Mouse (Mus musculus) brain, embryonic 18.5 days (tissue): Measurements from ENCODE around the gene Pde1a.

Source experiments
- DNase-seq: peaks from one replicate; pipeline ENCODE4 v3.0.0-alpha.2; 2012; ENCODE audit warnings: low read depth, low spot score

Pde1a gene

DNA sequence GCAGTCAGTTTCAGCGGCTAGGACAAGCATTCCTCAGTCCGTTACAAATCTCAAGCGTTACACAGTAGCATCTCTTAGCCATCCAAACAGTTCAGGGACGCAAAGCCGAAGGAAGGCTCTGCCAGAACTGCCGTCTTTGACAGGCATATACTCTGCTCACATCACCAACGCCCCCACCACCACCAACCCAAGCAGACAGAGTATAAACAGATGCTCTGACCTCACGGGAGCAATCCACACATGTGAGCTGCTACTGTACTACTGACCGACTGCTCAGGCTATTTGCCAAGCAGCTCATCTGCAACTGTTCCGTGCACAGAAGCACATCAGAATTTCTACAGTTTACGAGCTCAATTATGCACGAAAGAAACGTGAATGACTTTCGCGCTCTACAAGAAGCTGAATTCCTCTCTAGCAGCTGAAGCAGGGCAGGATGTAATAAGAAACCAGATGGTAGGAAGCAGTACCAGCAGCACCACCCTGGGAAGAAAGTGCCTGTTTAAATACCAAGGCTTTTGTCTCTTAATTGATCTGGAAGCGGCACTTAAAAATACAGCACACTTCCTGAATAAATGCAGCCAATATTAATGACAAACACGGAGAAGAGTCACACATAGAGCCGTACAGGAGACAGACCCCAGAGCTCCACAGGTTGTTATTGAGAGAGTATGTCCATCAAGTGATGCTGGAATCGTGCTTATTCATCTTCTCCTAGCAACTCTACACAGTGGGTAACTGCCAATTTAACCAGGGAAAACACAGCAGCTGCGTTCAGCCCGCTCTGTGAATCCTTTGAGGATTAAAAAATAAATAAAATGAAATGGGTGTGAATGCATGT lies at the start of gene Pde1a:
Gene Pde1a (minus strand): TSS at position 598 of the 838 bp plus-strand sequence.
- peak; percentile 49 for DNase-seq

DNA sequence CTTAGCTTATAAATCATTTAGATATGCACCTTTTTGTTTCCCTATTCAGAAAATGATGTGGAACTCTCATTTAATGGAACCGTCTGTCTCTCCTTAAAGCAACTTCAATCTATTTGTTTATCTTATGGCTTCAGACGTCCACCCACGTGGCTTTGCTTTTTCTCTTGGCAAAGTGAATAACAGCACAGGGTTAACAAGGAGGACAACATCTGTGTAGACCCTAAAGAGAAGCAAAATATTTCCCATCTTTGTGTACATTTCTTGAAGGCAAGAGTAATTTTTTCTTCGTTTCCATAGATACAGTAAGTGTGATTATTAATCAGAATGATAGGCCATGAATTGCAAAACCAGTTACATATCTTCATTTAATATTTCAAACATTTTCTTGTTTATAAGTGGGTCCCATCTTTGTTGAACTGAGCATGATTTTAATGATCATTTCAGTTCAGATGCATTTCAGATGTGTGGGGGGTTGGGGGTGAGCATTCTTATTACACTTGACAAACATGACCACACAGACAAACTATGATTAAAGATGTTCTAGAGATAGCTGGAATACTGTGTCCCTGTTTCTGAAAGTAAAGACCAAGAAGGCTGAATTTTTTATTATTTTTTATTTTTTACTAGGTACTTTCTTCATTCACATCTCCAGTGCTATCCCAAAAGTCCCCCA lies 49.5 kb upstream of the Pde1a start:
- DNase-seq, result no peak

DNA sequence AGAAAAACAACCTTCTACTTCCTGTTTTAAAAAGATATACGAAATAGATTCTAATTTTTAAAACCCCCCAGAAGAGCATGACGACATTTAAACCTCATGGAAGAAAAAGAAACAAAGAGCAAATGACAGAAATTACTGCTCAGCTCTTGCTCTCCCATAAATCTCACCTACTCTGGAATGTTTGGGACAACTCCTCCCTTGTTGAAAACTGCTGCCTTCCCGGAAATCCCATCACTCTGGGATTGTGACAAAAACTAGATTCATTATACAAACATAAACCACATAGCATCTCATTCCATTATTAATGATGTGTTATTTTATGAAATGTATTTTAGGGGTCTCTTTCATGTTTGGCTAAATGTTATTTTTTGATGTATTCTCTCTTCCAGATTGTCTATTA lies 48.9 kb upstream of the Pde1a start:
- no peak for DNase-seq

DNA sequence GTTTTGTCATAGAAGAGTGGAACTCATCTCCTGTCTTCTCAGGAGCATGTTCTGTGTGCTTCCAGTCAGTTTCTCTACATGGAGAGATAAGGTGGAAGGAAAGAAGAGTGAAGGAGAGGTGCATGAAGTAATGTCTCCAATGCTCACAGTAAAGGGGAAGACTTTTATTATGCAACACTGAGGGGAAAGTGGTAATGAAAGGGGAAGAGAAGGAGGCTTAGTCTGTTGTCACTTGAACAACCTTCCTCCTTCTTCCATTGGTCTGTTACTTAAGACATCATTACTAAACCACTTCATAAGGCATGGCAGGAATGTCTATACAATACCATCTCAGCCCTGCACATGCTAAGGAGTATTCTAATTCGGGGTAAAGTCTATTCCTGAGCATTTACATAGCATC lies 38.8 kb upstream of the Pde1a start:
- no peak for DNase-seq

DNA sequence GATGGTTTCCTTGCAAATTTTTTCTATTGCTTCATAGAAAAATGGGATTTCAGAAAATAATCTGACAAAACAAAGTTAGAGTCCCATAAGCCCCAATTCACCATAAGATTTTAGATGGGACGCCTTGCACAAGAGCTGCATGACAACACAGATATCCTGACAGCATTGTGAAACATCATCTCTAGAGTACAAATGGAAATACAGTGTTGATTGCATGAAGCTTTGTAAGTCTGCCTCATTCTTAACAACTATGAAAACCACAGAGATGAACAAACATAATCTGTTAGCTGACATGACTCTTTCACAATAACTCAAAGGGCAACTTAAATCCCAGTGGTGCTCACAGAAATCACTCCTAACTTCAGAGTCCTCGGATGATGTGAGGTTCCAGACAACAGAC lies 29.5 kb upstream of the Pde1a start:
- no peak for DNase-seq

DNA sequence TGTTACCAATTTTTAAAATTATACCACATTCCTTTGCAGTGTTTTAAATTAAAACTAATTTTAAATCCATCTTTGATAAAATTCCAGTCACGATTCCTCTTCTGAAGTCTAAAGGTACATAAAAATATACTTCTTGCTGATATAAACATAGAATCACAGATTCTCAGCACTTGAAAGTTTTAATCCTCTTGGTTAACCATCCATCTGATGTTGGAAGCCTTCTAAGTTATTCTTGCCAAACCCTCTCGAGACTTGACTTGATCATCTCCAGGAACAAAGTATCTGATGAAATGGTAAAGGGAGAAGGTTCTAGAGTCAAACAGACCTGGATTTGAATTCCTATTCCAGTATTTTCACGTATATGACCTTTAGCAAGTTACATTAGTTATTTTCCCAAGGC lies 28.9 kb upstream of the Pde1a start:
- no peak for DNase-seq

DNA sequence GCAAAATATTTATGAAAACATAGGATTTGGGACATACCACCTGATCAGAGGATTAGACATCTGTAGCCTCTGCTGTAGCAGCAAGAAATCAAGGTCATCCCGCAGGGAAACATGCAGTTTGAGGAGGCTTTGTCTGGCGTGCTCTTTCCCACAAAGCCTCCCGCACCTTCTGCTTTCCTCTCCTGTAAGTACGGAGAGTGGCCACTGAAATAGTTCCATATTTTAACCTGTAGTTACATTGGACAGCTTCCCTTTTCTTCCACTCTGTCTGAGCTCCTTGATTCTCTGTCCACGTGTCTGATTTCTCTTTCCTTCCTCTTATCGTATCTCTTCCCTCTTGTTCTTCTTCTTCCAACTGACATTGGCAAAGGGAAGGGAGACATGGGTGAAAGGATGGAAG lies 20.8 kb upstream of the Pde1a start:
- no peak for DNase-seq

DNA sequence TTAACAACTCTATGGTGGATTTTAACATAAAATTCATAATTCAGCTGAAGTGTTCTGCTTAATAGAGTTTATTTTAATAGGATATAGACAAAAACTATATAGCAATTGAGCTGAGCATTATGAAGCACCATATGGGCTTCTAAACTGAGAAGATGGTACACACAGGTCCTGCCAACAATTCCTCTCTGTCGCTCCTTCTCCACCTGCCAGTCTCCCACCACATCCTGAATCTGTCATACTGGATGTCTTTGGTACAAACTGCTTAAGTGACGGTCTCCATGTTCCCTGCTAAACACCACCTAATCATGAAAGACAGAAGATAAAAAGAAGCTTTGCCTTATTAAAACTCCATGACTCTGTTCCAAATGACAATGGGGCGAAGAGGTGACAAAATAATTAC lies 20.1 kb upstream of the Pde1a start:
- DNase-seq, result no peak

DNA sequence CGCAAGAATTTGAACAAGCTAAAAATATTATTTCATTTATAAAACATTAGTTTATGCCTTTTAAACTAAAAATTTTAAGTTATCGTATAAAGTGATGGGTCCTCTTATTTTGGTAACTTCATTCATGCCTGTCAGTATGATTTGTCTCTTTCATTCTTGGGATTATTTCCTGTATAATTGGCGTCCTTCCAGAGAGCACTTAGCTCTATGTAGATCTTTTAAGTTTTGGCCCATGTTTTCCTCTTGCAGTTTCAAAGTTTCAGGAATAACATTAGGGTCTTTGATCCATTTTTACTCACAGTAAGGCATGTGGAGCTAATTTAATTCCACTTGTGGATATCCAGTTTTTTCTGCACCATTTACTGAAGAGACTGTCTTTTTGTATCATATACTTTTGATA lies 5.8 kb upstream of the Pde1a start:
- no peak for DNase-seq

DNA sequence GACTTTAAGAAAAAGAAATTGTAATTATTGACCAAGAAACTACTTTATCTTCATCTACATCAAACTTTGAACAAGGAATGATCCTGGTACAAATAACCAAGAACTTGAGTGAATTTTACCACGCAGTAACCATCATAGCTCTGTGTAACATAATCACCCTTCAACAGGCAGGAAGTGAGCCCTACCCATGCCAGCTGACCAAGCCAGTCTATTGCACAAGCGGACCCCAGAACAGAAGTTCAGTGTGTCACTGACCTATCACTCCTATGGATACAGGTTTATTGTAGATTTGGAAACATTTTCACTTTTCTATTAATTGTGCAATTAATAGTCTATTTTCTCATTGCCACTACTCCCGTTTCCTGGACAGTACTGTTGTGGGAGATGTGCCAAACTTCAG lies 3.4 kb upstream of the Pde1a start:
- no peak for DNase-seq

DNA sequence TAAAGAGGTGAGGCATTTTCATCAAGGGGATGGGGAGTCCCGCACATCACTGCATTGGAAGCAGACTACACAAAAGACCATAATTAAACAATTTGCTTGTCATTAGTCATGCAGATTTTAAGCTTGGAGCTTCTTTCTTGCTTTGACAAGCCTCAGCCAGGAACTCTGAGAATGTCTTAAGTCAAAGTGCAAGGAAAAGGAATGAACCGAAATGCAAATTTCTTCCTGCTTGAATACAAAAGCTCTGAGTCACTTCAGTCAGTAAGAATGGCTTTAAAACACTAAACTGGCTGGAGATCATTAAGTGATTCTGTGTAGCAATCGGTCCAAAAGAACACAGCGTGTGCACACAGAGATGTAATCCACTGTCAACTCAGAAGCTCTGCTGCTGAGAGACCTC lies 2.6 kb downstream of the Pde1a start:
- DNase-seq, result no peak

DNA sequence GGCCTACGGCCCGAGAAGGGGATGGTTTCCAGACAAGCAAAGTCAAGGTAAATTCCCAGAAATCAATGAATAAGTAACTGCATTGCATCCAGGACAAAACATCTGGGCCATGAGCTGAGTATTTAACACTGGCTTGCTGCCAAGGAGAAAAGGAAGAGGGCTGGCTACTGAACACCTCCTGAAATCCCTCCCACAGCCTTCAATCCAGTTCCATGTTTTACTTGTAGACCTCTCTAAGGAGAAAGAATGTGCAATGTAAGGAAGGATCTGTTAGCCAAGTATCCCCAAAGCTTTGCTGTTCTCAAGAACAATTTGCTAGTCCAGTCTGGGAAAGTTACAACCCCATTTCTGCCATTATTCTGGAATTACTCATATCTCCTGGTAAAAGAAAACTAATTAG lies 42.4 kb downstream of the Pde1a start:
- DNase-seq, result no peak

DNA sequence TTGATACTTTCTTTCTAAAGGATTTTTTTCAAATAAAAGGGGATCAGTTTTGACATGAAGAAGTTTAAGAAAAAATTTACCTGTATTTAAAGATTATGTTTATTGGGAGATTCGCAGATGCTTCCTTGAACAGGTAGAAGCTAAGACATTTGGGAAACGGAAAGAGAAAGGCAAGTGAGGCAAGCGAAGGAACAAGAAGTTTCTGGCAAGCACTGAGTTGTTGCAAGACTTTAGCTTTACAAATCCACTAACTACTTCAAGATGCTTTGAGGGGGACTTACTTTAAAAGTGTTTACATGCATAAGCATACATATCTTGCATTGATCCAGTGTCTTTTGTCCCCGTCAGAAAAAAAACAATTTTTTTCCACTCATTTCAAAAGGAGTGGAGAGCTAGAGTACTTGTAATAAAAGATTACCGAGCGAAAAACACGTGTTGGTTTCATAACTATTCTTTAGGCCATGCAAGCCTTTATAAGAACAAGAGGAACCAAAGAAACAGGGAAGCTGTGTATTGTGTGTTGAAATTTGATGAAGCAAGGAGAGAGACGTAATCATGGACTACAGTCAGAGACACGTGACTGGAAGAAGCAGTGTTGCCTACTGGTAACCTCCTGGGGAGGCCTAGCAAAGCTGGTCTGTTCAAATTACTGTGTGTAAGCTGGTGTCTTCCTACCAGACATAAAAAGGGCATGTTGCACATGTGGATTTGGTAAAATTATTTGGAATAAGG lies 49.0 kb downstream of the Pde1a start:
- no peak for DNase-seq

DNA sequence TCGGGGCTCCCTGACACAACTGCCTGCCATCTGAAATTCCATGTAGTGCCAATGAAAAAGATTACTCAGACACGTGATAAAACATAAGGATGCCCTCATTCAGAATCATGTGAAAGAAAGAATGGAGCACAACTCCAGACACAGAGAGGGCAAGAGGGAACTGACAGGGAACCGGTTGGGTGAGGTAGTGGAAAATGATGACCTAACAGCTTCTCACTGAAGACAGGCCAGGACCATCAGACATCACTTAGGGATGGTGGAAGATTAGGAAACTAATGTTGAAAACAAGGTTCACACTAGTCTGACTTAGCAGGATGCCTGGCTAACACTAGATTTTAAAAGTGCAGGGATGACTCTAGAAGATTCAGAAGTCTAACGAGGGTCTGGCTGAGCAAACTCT lies 49.6 kb downstream of the Pde1a start:
- DNase-seq, result no peak

DNA sequence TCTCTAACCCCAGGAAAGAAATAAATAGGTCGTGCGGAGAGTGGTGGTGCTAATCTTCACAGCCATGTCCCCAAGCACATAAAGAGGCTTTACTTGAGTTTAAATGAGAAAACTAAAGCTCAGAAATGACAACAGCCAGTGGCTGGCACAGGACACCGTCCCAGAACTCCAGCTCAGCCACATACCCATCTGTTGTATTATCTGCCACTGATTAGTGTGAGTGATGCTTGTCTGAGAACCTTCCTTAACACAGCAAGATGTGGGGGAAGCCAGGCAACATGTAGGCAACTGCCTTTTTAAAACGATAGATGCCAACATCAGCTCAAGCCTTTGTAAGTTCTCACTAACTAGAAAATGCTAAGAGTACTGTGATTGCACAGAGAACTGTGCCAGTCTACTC lies 52.9 kb downstream of the Pde1a start:
- no peak for DNase-seq

DNA sequence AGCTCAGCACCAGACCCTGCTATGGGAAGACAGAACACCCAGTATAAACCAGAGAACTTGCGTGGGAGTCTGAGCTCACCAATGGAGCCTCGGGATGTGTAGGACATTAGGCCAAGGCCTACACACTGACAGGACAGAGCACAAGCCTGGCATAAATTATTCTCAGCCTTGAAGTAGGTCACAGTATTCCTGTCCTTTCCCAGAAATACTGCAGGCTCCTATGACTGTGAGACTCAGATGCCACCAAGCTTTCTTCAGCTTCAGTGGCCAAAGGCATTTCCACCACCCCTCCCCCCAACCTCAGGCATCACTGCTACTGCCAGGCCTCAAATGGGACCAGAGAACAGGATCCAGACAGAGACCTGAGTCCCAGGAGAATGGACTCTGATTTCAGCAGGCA lies 54.7 kb downstream of the Pde1a start:
- no peak for DNase-seq

DNA sequence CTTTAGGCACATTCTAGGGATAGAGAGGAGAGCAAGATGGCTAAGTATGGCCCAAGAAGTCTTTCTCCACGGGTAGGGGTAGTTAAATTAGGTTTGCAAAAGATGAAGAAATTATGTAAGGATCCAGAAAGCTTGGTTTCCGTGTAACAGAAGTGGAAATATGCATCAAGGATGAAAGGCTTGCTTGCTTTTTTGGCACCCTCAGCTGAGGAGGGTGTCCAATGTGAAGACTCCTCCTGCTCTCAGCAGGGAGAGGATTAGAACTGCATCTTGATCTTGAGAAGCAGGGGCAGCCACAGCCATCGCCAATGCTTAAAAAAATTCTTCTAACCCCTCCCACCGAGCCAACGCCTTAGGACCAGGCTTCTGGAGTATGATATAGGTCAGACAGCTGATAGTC lies 55.2 kb downstream of the Pde1a start:
- DNase-seq, result no peak

DNA sequence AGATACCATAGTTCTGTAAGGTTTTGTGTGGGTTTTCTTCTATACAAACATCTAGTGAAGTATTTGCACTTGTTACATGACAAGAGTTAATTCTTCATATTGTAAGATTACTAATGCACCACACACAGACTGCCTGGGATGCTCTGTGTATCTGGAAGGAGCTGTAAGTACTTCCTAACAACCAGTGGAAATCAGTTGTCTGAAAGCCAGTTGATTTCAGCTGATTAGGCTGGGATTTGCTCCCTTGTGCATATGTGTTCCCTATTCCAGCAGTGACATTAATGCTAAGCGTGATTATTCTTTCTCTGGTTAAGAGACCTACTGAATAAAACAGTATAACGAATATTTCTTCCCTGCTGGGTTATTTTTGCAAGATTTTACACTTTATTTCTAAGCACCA lies 55.8 kb downstream of the Pde1a start:
- no peak for DNase-seq

DNA sequence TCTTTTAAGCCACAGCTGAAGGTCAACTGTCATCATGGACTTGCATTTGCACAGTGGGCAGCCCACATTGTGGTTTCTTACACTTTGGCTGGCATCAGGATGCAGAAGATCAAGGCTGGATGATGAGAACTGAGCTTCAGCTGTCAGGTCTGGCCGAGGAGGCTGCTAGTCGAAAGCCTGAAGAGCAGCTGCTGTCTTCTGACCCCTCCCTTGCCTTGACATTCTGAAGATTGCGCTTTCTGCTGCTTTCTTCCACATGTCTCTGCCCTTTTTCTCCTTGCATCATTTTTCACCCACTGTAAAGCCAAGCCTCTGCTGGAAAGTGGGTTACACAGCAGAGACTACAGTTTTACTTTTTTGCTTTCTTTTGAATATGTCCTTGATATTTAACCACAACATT lies 59.5 kb downstream of the Pde1a start:
- no peak for DNase-seq

DNA sequence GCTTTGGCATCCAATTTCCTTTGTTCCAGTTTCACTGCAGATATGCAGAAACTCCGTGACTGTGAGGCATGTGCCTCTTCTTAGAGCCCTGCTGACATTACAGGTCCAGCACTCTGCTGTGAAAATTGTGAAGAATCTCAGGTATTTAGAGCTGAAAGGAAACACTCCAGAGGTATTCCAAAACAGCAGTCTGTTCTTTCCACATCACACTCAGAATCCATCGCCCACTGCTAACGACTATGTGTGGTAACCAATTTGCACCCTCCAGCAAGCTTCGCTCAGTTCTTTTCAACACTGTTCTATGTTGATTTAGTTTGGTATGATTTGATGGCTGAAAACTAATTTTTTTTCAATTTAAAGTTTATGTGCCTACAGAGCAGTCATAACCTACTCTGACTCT lies 62.8 kb downstream of the Pde1a start:
- DNase-seq, result no peak

DNA sequence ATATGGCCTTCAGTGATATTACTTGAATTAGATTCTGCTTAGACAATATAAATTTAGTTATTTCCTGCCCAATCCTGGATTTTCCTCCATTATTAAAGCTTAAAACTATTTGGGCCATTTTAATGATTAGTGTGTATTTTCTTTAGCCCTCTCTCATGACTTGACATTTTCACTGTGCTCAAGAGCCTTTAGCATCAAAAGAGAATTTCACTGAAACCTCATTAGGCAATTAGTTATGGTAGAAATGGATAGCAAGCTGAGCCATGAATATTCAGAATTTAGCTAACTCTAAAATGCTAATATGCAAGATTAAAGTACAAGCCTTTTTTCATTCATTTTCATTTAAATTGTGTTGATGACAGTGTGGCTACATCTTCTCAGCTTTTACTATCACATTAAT lies 73.2 kb downstream of the Pde1a start:
- DNase-seq, result no peak

DNA sequence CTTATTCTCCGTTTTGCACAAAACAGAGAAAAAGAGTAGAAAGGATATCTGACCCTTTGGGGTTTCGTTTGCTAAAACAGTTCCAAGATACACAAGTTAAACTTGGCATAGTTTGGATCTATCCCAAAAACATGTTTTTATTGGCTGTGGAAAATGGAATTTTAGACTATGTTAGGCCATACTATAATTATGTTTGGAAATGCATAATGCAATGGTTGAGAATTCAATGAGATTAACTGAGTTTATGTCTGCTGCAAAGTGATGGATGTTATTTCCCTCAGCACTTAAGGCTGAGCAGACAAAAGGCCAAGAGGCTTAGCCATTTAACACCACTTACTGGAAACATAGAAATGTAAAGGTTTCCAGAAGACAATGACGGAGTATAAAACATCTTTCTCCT lies 75.2 kb downstream of the Pde1a start:
- DNase-seq, result no peak
